Mouse (Mus musculus): ENCODE data around the gene Ggt1.

DNA sequence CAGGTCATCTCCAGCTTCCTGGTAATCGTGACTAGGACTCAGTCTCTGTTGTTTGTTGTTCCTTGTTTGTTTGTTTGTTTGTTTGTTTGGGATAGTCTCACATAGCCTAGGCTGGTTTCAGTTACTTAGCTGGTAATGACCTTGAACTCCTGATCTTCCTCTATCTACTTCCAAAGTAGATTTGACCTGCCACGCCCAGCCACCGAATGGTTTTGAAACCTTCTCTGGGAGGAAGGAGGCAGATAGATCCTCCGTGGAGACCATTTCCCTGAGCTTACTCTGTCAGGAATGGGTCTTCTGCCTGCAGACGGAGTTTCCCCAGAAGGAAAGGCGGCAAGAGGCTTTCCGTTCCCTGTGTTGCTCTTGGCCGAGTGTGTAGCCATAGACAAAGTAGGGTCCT, 1.2 kb downstream of the Ggt1 start:
- TF ChIP-seq POLR2A (IDR thresholded peaks at IDR 0.05; ENCODE audit: extremely low read depth, insufficient read depth, low read length) (no peak), CTCF (IDR thresholded peaks at IDR 0.05; ENCODE audit: extremely low read depth, insufficient read depth, low read length) (no peak)
